Mouse (Mus musculus) liver, embryonic 12.5 days (tissue): Measurements from ENCODE around the gene Pigv. TPM values are rescaled to one million over a fixed set of nuclear protein-coding genes. Genes with fewer than 3 reads are reported as not detected.
A peak's percentile ranks its signal among the peaks of the same experiment; 100 is the strongest.

ENCODE experiments used
- ATAC-seq: fragments of 200-750 bp; cut with Nextera tagmentation; 2 replicates; pipeline ENCODE4 v1.8.0; 2017; ENCODE audit warnings: moderate number of reproducible peaks, mild to moderate bottlenecking, moderate library complexity
- H3K27ac ChIP-seq: fragments of 300-500 bp; sonication (generic); 2 replicates; pipeline ENCODE4 v1.5.1; 2016; ENCODE audit warnings: mild to moderate bottlenecking
- H3K27me3 ChIP-seq: fragments of 300-500 bp; sonication (generic); replicated peaks from 2 replicates; pipeline ENCODE4 v1.6.1; 2016; ENCODE audit warnings: mild to moderate bottlenecking, moderate library complexity
- H3K36me3 ChIP-seq: fragments of 300-500 bp; sonication (generic); 2 replicates; pipeline ENCODE4 v1.6.1; 2016; ENCODE audit warnings: mild to moderate bottlenecking, moderate library complexity
- H3K4me1 ChIP-seq: fragments of 300-500 bp; sonication (generic); 2 replicates; pipeline ENCODE4 v1.6.1; 2016
- H3K4me2 ChIP-seq: fragments of 300-500 bp; sonication (generic); 2 replicates; pipeline ENCODE4 v1.6.1; 2016; ENCODE audit warnings: mild to moderate bottlenecking, moderate library complexity
- H3K4me3 ChIP-seq: fragments of 300-500 bp; sonication (generic); 2 replicates; pipeline ENCODE4 v1.5.1; 2016; ENCODE audit warnings: mild to moderate bottlenecking, moderate library complexity
- H3K9ac ChIP-seq: fragments of 300-500 bp; sonication (generic); 2 replicates; pipeline ENCODE4 v1.6.1; 2016; ENCODE audit warnings: mild to moderate bottlenecking, moderate library complexity
- H3K9me3 ChIP-seq: fragments of 300-500 bp; sonication (generic); replicated peaks from 2 replicates; pipeline ENCODE4 v1.6.1; 2016; ENCODE audit warnings: mild to moderate bottlenecking, moderate library complexity
- WGBS: fragments of 180-500 bp; shearing (Covaris S2); methylation state at CpG from one replicate; pipeline ENCODE4 v1.1.7; 2016; ENCODE audit not compliant: insufficient replicate concordance; 5-methylcytosine and 5-hydroxymethylcytosine counted together
- polyA plus RNA-seq: library from polyadenylated mRNA; unstranded; fragments of >200 nt; fragmentation: Nextera tagmentation; extraction: Ambion mirVana; gene quantifications from 2 replicates; pipeline ENCODE4 v1.2.1, GENCODE M21; 2016

Gene Pigv
- polyA plus RNA-seq, 1 experiment from 2014 or later = 10.0 TPM

DNA sequence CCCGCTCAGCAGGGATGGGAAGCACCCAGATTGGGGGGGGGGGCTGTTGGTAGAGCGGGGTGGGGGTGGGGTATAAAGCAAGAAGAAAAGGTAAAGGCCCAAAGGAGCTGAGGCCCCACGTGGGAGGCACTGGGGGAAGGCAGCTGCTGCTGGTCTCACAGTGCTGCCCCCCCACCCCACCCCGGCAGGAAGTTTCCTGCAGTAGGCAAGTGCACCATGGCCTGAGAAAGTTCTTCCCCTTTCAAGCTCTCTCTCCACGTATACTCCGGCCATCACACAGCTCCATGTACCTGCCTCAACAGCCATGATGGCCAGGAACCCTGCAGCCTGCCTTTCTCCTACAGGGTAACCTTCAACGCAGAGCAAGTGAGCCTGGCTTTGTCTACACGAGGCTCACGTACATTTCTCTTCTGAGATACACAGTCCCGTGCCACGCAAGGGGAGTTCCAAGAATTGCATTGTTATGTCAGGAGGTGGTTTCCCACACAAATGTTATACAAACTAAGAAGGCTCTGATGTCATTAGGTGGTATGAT is 50.2 kb downstream of the Pigv start:
- no peak overlapping the region for H3K27ac ChIP-seq
- 51% methylated on average over 11 of the region's 11 CpGs for WGBS
- peaks cover 56% of the 10 kb centered on the region for H3K4me1 ChIP-seq

DNA sequence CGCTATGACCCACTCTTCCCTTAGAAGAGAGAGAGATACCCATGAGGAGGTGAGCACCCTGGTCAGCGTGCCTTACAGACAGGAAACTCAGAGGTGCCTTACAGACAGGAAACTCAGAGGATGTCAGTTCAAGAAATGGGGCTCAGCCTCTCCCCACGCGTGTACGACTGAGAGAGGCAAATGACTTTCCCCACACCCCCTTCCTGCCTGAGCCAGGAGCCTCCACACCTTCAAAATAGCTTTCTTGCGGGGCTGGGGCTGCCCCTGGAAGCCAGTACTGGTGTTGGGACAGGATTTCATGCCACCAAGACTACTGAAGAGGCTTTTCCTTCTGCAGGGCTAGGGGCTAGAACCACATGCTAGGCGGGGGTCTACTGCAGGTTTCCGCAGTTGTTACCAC is 51.8 kb downstream of the Pigv start:
- Histone ChIP-seq H3K36me3 (peaks cover 19% of the 10 kb centered on the region; the same call in 1 of the 2 replicates), H3K9ac (no peak overlapping the region), H3K9me3 (no peaks in the 10 kb centered on the region), H3K27me3 (no peaks in the 10 kb centered on the region), H3K27ac (no peak overlapping the region), H3K4me2 (no peak overlapping the region), H3K4me3 (no peak overlapping the region), H3K4me1 (peaks cover 52% of the 10 kb centered on the region)
- ATAC-seq = no peak
- WGBS = 74% methylated on average over 8 of the region's 8 CpGs

More for the DNA sequence above, 50.2 kb downstream of the Pigv start:
- Histone ChIP-seq H3K9ac (no peak overlapping the region), H3K4me3 (no peak overlapping the region), H3K9me3 (no peaks in the 10 kb centered on the region), H3K27me3 (no peaks in the 10 kb centered on the region), H3K4me2 (no peak overlapping the region), H3K36me3 (peaks cover 30% of the 10 kb centered on the region)
- no peak for ATAC-seq

DNA sequence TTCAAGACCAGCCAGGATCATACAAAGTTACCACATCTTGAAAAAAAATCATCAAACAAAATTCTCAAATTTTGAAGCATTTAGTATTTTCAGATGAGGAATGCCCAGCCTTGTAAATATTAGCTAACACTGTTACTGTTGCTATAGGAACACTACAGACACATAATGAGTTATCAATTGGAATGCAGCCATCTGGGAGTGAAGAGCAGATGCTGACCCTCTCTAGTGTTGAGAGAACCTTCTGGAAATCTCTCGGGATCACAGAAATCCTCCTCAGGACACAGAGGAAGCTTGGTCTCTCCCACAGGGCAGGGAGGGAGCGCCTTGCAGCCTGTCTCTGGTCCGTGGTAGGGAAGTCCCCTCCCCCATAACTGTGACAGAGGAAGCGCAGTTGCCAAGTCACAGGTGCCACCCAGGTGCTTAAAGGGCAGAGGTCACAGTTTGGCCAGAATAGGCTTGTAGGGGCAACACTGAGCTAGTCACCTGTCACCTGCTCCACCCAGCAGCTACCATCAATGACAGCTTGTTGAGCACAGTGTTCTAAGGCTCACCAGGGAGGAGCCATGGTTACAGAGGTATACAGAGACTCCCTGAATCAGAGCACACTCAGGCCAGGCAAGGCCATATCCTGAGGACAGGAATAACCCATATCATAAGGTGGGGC is 52.8 kb downstream of the Pigv start:
- WGBS = 61% methylated on average over 4 of the region's 4 CpGs
- ATAC-seq = no peak

DNA sequence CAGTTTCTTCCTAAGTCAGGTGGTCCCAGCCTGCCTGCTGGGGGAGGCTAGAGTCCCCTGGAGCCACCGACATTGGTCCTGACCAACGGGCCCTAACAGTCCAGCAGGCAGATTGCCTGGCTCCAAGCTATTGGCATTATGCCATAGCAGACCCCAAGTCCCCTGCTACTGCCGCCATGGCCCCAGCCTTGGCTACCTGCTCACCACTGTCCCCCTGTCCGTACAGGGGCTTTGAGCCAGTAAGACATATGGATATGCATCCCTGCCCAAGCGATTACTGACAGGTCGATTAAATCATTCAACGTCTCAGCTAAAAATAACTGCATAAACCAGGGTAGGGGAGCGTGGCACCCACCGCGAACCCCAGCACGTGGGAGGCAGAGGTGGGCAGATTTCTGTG is 54.5 kb downstream of the Pigv start:
- Histone ChIP-seq H3K27ac (no peak overlapping the region), H3K4me3 (no peak overlapping the region), H3K4me1 (peaks cover 33% of the 10 kb centered on the region), H3K4me2 (no peak overlapping the region), H3K27me3 (no peaks in the 10 kb centered on the region), H3K36me3 (peaks cover 25% of the 10 kb centered on the region), H3K9me3 (no peaks in the 10 kb centered on the region), H3K9ac (no peak overlapping the region)
- WGBS = 80% methylated on average over 11 of the region's 11 CpGs
- no peak for ATAC-seq

More for the DNA sequence above, 52.8 kb downstream of the Pigv start:
- Histone ChIP-seq H3K9ac (no peak overlapping the region), H3K4me1 (peaks cover 44% of the 10 kb centered on the region), H3K9me3 (no peaks in the 10 kb centered on the region), H3K4me2 (no peak overlapping the region), H3K36me3 (peaks cover 16% of the 10 kb centered on the region; the same call in 1 of the 2 replicates), H3K27ac (no peak overlapping the region), H3K27me3 (no peaks in the 10 kb centered on the region), H3K4me3 (no peak overlapping the region)

DNA sequence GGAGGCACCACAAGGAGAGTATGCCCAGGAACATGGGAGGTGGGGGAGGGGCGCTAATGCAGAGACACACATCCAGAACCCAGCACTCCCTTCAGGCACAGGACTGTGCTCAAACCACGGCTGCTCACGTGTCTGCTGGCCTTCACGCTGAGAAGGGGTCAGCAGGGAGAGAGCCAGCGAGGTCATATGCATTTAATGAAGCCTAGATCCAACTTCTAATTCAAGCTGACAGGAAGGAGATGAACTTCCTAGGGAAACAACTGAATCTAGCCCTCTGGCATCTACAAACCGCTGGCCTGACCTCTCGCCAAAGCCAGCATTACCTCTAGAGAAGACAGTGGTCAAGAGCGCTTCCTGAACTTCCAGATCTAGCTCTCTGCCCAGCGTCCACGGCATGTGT is 57.0 kb downstream of the Pigv start:
- H3K9me3 ChIP-seq = peaks cover 8% of the 10 kb centered on the region; the same call in 1 of the 2 replicates
- no peak overlapping the region for H3K4me3 ChIP-seq
- H3K27ac ChIP-seq = no peak overlapping the region
- H3K9ac ChIP-seq = no peak overlapping the region
- no peaks in the 10 kb centered on the region for H3K27me3 ChIP-seq
- H3K4me2 ChIP-seq = no peak overlapping the region
- 53% methylated on average over 10 of the region's 10 CpGs for WGBS
- peaks cover 31% of the 10 kb centered on the region for H3K4me1 ChIP-seq
- H3K36me3 ChIP-seq = peaks cover 40% of the 10 kb centered on the region
- ATAC-seq = no peak

DNA sequence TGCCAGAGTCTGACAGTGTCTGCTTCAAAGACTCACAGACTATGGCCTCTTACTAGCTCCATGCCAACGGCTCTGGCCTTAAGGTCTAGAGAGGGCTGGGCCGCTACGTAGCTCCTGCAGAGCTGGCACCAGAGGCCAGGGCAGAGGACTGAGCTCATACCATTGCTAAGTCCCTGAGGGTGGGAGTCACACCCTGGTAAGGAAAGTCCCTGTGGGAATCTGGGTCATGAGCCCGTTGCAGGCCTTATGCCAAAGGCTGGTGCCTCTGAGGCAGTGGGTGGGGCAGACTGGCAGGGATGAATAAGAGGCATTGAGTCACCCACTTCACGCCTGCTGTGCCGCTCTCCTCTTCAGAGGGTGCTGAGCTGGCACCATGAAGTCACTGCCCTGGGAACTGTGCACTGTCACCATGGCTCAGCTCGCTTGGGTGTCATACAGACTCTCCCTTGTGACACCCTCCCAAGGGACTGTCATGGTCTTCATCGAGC is 58.1 kb downstream of the Pigv start:
- Histone ChIP-seq H3K27me3 (no peaks in the 10 kb centered on the region), H3K4me2 (no peak overlapping the region), H3K36me3 (peaks cover 43% of the 10 kb centered on the region), H3K27ac (no peak overlapping the region), H3K4me3 (no peak overlapping the region), H3K9me3 (peaks cover 8% of the 10 kb centered on the region; the same call in 1 of the 2 replicates), H3K9ac (no peak overlapping the region), H3K4me1 (peaks cover 30% of the 10 kb centered on the region)
- peak; percentile 36; the same call in 1 of the 2 replicates for ATAC-seq
- 75% methylated on average over 8 of the region's 8 CpGs for WGBS

DNA sequence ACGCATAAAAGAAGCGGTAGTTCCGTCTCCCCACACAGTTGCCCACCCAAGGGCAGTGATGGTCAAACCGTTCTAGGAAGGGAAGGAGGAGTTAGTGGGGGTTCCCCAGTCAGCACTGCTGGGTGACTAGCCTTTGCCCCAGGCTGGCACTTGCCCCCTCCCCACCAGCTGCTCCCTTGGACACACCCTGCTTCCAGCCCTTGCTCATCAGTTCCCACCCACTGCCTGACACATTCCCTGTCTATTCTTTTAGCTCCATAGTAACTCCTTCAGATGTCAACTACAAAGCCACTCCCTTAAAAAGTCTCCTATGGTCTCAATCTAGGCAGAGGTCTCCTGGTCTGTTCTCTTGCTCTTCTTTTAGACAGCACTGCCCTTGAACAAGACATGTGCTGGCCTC is 58.6 kb downstream of the Pigv start:
- WGBS = 84% methylated on average over 4 of the region's 4 CpGs
- no peak overlapping the region for H3K27ac ChIP-seq
- peaks cover 8% of the 10 kb centered on the region; the same call in 1 of the 2 replicates for H3K9me3 ChIP-seq
- no peaks in the 10 kb centered on the region for H3K27me3 ChIP-seq
- H3K4me2 ChIP-seq = no peak overlapping the region
- no peak overlapping the region for H3K4me3 ChIP-seq
- H3K36me3 ChIP-seq = peaks cover 40% of the 10 kb centered on the region
- H3K9ac ChIP-seq = no peak overlapping the region
- ATAC-seq = no peak
- H3K4me1 ChIP-seq = peaks cover 30% of the 10 kb centered on the region

DNA sequence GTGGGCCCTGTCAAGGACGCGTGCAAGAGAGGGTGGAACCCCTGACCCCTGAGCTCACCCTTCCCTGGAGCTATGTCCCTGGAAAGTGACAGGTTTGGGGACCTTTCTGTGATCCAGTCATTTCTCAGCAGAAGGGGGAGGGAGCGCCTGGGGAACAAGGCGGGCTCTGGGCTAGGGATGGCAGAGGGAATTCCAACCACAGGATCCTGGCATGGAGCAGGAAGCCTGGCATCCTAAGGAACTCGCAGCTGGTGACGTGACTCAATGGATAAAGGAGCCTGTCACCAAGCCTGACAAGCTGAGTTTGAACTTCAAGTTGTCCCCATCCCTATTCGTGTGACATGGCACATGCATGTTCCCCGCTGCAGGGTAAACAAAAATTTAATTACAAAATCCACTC is 59.4 kb downstream of the Pigv start:
- no peak overlapping the region for H3K9ac ChIP-seq
- ATAC-seq = no peak
- no peak overlapping the region for H3K27ac ChIP-seq
- H3K4me2 ChIP-seq = no peak overlapping the region
- H3K4me3 ChIP-seq = no peak overlapping the region
- peaks cover 30% of the 10 kb centered on the region for H3K4me1 ChIP-seq
- 86% methylated on average over 8 of the region's 8 CpGs for WGBS
- no peaks in the 10 kb centered on the region for H3K27me3 ChIP-seq
- H3K36me3 ChIP-seq = peaks cover 47% of the 10 kb centered on the region
- peaks cover 8% of the 10 kb centered on the region; the same call in 1 of the 2 replicates for H3K9me3 ChIP-seq

DNA sequence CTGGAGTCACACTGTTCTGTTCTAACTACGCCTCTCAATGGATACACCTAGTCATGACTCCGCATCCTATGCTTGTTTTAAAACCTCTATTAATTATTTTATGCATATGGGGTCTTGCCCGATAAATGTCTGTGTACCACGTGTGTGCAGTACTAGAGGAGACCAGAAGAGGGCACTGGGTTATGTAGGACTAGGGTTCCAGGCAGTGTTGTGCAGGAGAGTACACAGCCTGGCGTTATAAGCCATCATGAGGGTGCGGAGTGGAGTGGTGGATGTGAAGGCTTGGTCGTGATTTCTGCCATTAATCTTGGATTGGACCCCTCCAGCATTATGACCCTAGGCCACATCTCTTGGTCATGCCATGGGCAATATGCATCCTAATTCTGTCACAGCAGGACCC is 60.0 kb downstream of the Pigv start:
- Histone ChIP-seq H3K9me3 (peaks cover 8% of the 10 kb centered on the region; the same call in 1 of the 2 replicates), H3K9ac (no peak overlapping the region), H3K36me3 (peaks cover 51% of the 10 kb centered on the region), H3K27ac (no peak overlapping the region), H3K4me2 (no peak overlapping the region), H3K27me3 (no peaks in the 10 kb centered on the region), H3K4me1 (peaks cover 31% of the 10 kb centered on the region), H3K4me3 (no peak overlapping the region)
- WGBS = 87% methylated on average over 7 of the region's 7 CpGs
- ATAC-seq = no peak

DNA sequence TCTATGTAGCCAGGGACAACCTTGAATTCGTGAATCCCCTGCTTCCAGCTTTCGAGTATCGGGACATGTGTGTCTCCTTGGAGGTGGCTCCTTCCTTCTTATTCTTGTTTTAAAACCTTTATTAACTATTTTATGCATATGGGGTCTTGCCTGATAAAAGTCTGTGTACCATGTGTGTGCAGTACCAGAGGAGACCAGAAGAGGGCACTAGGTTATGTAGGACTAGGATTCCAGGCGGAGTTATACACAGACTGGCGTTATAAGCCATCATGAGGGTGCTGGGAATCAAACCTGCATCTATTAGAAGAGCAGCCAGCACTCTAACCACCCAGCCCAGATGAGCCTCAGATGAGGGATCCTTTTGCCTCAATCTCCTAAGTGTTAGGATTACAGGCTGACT is 60.6 kb downstream of the Pigv start:
- Histone ChIP-seq H3K4me2 (no peak overlapping the region), H3K36me3 (peaks cover 53% of the 10 kb centered on the region), H3K27ac (0 out of 2 replicates have a peak overlapping the region, but pooled peaks have one; percentile 3), H3K4me1 (peaks cover 35% of the 10 kb centered on the region), H3K27me3 (no peaks in the 10 kb centered on the region), H3K9ac (no peak overlapping the region), H3K9me3 (peaks cover 8% of the 10 kb centered on the region; the same call in 1 of the 2 replicates), H3K4me3 (no peak overlapping the region)
- 90% methylated on average over 5 of the region's 5 CpGs for WGBS
- no peak for ATAC-seq
